Mouse (Mus musculus) MEL (cell line): ENCODE data around the gene Adprm.

Source experiments
- CTCF ChIP-seq, 3 experiments: IDR thresholded peaks in 2 of 3; conservative IDR thresholded peaks in 1 of 3; 2 replicates each; pipeline ENCODE4 v1.5.1; 2011 to 2012; ENCODE audit warnings: low read length in 3 of 3, low read depth in 2 of 3, mild to moderate bottlenecking in 2 of 3, improper control_type of control experiment in 1 of 3, inconsistent platforms in 1 of 3, mixed read lengths in 1 of 3, moderate library complexity in 1 of 3; ENCODE audit not compliant: control insufficient read depth in 1 of 3, insufficient read depth in 1 of 3, poor library complexity in 1 of 3, severe bottlenecking in 1 of 3
- E2F4 ChIP-seq: IDR thresholded peaks from 2 replicates; pipeline ENCODE4 v1.6.1; 2011; ENCODE audit warnings: low read depth, low read length, improper control_type of control experiment, borderline replicate concordance
- EP300 ChIP-seq, 2 experiments: IDR thresholded peaks; 2 replicates each; pipeline ENCODE4 v1.6.1; 2011; ENCODE audit warnings: improper control_type of control experiment in 2 of 2, low read length in 2 of 2, low read depth in 1 of 2, mild to moderate bottlenecking in 1 of 2
- HCFC1 ChIP-seq: IDR thresholded peaks from 2 replicates; pipeline ENCODE4 v1.6.1; 2012; ENCODE audit warnings: low read depth, mild to moderate bottlenecking, inconsistent platforms, low read length, improper control_type of control experiment, moderate library complexity
- MXI1 ChIP-seq: IDR thresholded peaks from 2 replicates; pipeline ENCODE4 v1.6.1; 2011; ENCODE audit warnings: mild to moderate bottlenecking, low read depth, low read length, improper control_type of control experiment
- SIN3A ChIP-seq: IDR thresholded peaks from 2 replicates; pipeline ENCODE4 v1.6.1; 2012; ENCODE audit warnings: low read length, improper control_type of control experiment, inconsistent platforms
- TCF12 ChIP-seq: IDR thresholded peaks from 2 replicates; pipeline ENCODE4 v1.6.1; 2014; ENCODE audit warnings: low read depth, mild to moderate bottlenecking, inconsistent platforms, low read length, improper control_type of control experiment, moderate library complexity
- UBTF ChIP-seq: IDR thresholded peaks from 2 replicates; pipeline ENCODE4 v1.6.1; 2012; ENCODE audit warnings: low read depth, mild to moderate bottlenecking, inconsistent platforms, low read length, improper control_type of control experiment, moderate library complexity, borderline replicate concordance; ENCODE audit not compliant: insufficient read depth

- TF ChIP-seq HCFC1 = no peak
- TF ChIP-seq SIN3A = no peak
- TF ChIP-seq CTCF (IDR thresholded peaks at IDR 0.05 in 2 of 3, conservative IDR thresholded peaks at IDR 0.05 in 1 of 3; ENCODE audit: control insufficient read depth in 1 of 3, insufficient read depth in 1 of 3, low read depth in 2 of 3, low read length in 3 of 3, poor library complexity in 1 of 3, severe bottlenecking in 1 of 3) = no peak
- TF ChIP-seq EP300 (IDR thresholded peaks at IDR 0.05; ENCODE audit: low read depth in 1 of 2, low read length in 2 of 2) = no peak
- TF ChIP-seq TCF12 = no peak
- no peak for TF ChIP-seq E2F4
- TF ChIP-seq MXI1 = no peak
- TF ChIP-seq UBTF = no peak
Observed at GRCm38 (mm10) chr11:67075036-67075435, 22.6 kb upstream of the Adprm start.
